Mouse (Mus musculus): ENCODE data around the gene Zfp13. TPM values are rescaled to one million over a fixed set of nuclear protein-coding genes. Genes with fewer than 3 reads are reported as not detected.

Zfp13 gene
- 4.0 and 5.7 TPM in 2 replicates for polyA plus RNA-seq (2015; fragmentation: Nextera tagmentation; extraction: Ambion mirVana)

DNA sequence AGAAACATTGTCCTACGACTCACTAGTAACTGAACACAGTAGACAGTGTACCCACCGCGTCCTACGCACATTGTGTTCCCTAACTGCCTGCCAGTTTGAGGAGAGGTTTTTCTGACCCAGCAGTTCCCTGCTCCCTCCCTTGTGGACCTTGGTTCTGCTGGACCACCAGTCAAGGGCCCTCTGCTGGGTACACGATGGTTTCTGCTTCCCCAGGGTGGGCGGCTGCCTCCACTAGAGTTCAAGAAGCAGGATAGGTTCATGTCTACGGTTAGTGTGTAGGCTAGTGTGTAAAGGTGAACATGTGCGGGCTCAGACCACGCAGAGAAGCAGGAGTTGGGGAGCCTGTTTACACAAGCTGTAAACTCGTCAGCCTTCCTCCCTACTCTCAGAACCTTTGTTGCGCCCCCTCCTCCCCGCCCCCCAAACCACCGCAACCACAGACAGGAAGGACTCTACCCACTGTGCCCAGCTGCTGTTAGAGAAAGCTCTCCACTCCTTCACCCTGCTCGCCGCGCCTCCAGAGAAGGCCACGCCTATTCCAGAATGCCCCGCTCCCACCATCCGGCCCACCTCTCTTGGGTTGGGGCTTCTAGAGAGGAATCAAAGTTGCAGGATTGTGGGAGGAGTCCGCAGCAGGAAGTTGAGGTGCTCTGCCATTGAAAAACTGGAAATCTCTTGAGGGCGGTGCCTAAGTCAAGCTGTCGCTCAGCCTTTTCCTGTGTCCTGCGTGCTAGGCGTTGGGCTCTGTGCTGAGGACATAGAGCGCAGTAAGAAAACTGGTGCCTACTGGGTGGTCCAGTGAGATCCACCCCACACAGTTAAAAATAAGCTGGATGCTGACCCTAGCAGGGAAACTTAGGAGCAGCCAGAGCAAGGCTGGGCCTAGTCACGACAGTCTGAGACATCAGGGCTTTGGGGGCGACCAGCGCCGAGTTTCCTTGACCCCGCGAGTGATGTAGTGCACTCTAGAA is at the start of gene Zfp13:
TSS of gene Zfp13 (minus strand) at position 906 of the 971 bp plus-strand sequence.
- Histone ChIP-seq H3K36me3 (ENCODE audit: control insufficient read depth, insufficient read depth, low read length) (no peaks in the 10 kb centered on the region), H3K4me1 (replicated peaks; ENCODE audit: control insufficient read depth, insufficient read depth) (no peaks in the 10 kb centered on the region), H3K4me3 (ENCODE audit: low read depth, low read length) (peak within 1 kb of the TSS; percentile 49), H3K9me3 (ENCODE audit: control insufficient read depth, low read length) (no peaks in the 10 kb centered on the region), H3K9ac (ENCODE audit: low read length) (peak within 1 kb of the TSS; percentile 73), H3K27ac (replicated peaks) (peak within 1 kb of the TSS; percentile 92), H3K27me3 (ENCODE audit: control insufficient read depth, insufficient read depth, low read length) (no peaks in the 10 kb centered on the region), H3K4me2 (replicated peaks; ENCODE audit: low read depth) (peak within 1 kb of the TSS; percentile 82)
- WGBS, result 5% methylated on average over 31 of the region's 31 CpGs
- TF ChIP-seq EP300 (optimal IDR thresholded peaks at IDR 0.05) (no peak), CTCF (IDR thresholded peaks at IDR 0.05; ENCODE audit: low read depth) (peak; percentile 10; the same call in 1 of the 2 replicates)
- ATAC-seq (ENCODE audit: low FRiP score, low TSS enrichment) (peak; percentile 99), DNase-seq (ENCODE audit: low spot score) (peak; percentile 93)

DNA sequence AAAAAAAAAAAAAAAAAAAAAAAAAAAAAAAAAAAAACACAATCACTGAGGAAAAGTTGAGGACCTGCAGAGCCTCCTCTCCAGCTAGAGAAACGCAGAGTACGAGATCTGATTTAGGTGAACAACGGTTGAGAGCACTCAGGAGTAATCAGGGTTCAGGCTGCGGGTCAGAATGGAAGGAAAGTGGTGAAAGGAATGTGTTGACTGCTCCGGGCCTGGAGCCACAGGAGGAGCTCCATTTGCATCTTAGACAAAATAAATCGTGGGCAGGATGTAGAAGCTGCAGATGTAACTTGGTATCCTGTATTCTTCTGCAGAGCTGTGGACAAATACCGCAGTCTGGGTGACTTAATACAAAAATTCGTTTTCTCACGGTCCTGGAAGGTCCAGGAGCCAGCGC is 46.6 kb upstream of the Zfp13 start:
- no peak for ATAC-seq (ENCODE audit: low FRiP score, low TSS enrichment)
- H3K9me3 ChIP-seq (ENCODE audit: control insufficient read depth, low read length), result no peaks in the 10 kb centered on the region

DNA sequence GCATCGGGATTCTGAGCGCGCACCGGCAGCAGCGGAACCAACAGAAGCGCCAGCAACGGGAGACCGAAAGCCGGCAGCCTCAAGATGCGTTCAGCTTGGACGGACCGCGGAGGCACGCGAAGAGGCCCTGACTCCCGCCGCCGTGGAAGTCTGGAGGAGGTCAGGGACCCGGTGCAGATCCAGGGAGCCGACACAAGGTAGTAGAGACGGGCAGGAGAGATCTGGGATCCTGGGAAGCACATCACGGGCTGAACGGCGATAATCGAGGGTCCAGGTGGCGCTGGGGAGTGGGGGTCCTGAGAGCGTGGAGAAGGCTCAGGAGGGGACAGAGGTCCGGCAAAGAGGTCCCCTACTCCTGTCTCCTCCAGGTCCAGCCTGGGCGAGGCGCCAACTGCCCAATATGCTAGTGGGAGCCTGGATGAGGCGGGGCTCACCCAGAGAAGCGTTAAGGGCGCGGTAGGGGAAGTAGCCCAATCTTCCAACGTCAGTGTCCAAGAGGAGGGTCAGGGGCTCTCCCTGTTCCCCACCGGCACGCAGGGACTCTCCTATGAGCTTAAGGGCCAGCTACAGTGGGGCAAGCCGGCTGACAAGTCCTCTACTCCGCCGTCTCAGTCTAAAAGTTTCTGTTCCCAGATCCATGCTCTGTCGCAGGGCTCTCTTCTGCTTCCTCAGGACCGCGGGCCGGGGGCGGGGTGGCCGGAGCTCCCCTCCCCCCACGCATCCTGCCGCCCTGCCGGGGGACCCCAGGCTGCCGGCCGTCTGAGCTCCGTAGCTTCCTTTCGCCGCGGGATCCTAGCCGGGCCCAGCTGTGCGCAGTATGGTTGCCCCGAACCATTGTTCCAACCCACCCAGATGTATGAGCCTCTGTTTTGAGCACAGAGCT is 45.6 kb upstream of the Zfp13 start, which contains the start of gene Mmp25:
TSS of gene Mmp25 (minus strand) at position 665 of the 883 bp plus-strand sequence.
- no peak for DNase-seq (ENCODE audit: low spot score)
- Histone ChIP-seq H3K4me1 (replicated peaks; ENCODE audit: control insufficient read depth, insufficient read depth) (peaks cover 4% of the 10 kb centered on the region; the same call in 1 of the 2 replicates), H3K9me3 (ENCODE audit: control insufficient read depth, low read length) (no peaks in the 10 kb centered on the region), H3K27me3 (ENCODE audit: control insufficient read depth, insufficient read depth, low read length) (no peaks in the 10 kb centered on the region), H3K4me3 (ENCODE audit: low read depth, low read length) (peak within 1 kb of the TSS; percentile 48), H3K27ac (replicated peaks) (no peak within 1 kb of the TSS), H3K4me2 (replicated peaks; ENCODE audit: low read depth) (peak within 1 kb of the TSS; percentile 76), H3K36me3 (ENCODE audit: control insufficient read depth, insufficient read depth, low read length) (no peaks in the 10 kb centered on the region), H3K9ac (ENCODE audit: low read length) (peak within 1 kb of the TSS; percentile 55)
- no peak for TF ChIP-seq EP300 (optimal IDR thresholded peaks at IDR 0.05)
- no peak for TF ChIP-seq CTCF (IDR thresholded peaks at IDR 0.05; ENCODE audit: low read depth)
- under 1% methylated on average over 57 of the region's 58 CpGs for WGBS
- peak; percentile 36; the same call in 1 of the 2 replicates for ATAC-seq (ENCODE audit: low FRiP score, low TSS enrichment)

More for the DNA sequence above, 46.6 kb upstream of the Zfp13 start:
- TF ChIP-seq EP300 (optimal IDR thresholded peaks at IDR 0.05) (no peak), CTCF (IDR thresholded peaks at IDR 0.05; ENCODE audit: low read depth) (no peak)
- WGBS, result 51% methylated on average over 10 of the region's 10 CpGs
- H3K27ac ChIP-seq (replicated peaks), result no peak overlapping the region
- H3K27me3 ChIP-seq (ENCODE audit: control insufficient read depth, insufficient read depth, low read length), result no peaks in the 10 kb centered on the region
- no peak for DNase-seq (ENCODE audit: low spot score)
- H3K36me3 ChIP-seq (ENCODE audit: control insufficient read depth, insufficient read depth, low read length), result no peaks in the 10 kb centered on the region
- H3K4me3 ChIP-seq (ENCODE audit: low read depth, low read length), result no peak overlapping the region
- no peak overlapping the region for H3K4me2 ChIP-seq (replicated peaks; ENCODE audit: low read depth)
- H3K9ac ChIP-seq (ENCODE audit: low read length), result no peak overlapping the region
- H3K4me1 ChIP-seq (replicated peaks; ENCODE audit: control insufficient read depth, insufficient read depth), result peaks cover 4% of the 10 kb centered on the region; the same call in 1 of the 2 replicates

DNA sequence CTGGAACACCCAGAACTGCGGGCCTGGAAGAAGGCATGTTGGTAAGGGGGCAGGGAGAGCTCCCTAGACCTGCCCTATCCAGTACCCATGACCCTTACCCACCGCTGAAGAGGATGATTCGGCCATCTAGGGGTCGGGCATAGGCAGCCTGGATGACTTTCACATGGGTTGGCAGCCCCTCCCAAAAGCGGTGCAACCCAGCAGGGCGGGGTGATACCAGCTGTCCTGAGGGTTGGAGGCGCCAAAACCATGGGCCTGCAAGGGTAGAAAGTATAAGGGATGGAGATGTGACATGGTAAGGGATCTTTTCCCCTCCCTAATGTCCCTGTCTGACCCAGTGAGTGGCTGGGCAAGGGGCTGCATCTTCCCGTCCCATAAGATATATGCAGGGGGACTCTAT is 32.0 kb upstream of the Zfp13 start:
- no peak for ATAC-seq (ENCODE audit: low FRiP score, low TSS enrichment)
- DNase-seq (ENCODE audit: low spot score), result no peak
- no peak overlapping the region for H3K4me2 ChIP-seq (replicated peaks; ENCODE audit: low read depth)
- WGBS, result 80% methylated on average over 8 of the region's 8 CpGs
- no peak overlapping the region for H3K9ac ChIP-seq (ENCODE audit: low read length)
- H3K36me3 ChIP-seq (ENCODE audit: control insufficient read depth, insufficient read depth, low read length), result no peaks in the 10 kb centered on the region
- no peak overlapping the region for H3K4me3 ChIP-seq (ENCODE audit: low read depth, low read length)
- no peak overlapping the region for H3K27ac ChIP-seq (replicated peaks)
- no peak for TF ChIP-seq EP300 (optimal IDR thresholded peaks at IDR 0.05)
- H3K4me1 ChIP-seq (replicated peaks; ENCODE audit: control insufficient read depth, insufficient read depth), result no peaks in the 10 kb centered on the region
- H3K27me3 ChIP-seq (ENCODE audit: control insufficient read depth, insufficient read depth, low read length), result no peaks in the 10 kb centered on the region
- no peaks in the 10 kb centered on the region for H3K9me3 ChIP-seq (ENCODE audit: control insufficient read depth, low read length)

DNA sequence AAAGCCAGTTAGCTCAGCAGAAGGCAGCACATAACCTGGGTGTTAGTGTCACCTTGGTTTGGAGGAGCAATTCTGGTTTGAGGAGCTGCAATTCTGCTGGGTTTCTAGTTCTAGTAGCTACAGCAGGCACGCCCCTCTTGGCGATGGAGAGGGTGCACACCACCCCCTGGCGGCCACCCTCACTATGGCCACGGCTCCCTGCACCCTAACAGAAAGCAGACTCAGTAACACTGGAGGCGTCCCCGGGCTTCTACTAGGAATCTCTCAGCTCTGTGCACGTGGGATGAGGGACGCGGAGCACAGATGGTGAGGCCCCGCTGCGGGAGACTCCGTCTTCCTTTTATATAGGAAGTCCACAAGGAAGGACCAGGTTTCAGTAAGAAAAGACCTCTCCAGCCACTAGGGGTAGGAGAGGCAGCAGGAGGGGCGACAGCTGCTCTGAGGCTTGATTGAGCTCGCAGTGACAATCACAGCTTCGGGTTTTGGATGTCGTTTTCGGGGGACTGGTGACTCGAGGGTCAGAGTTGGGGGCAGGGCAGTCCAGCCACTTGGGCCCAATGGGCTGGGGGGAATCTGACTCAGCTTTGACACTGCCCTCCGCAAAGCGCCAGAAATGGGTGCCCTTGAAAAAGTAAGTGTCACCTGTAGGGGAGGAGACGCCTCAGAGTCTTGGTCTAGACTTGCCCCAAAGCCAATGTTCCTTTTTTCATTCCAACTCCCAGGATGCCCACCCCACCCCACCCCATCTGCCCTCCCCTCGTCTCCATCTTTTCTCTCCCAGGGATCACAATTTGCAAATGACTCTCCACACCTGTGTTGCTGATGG is 31.1 kb upstream of the Zfp13 start:
- Histone ChIP-seq H3K4me3 (ENCODE audit: low read depth, low read length) (peak overlapping the region; percentile 13; the same call in 1 of the 2 replicates), H3K9ac (ENCODE audit: low read length) (no peak overlapping the region; the same call in 1 of the 2 replicates), H3K9me3 (ENCODE audit: control insufficient read depth, low read length) (no peaks in the 10 kb centered on the region), H3K4me2 (replicated peaks; ENCODE audit: low read depth) (peak overlapping the region; percentile 42), H3K36me3 (ENCODE audit: control insufficient read depth, insufficient read depth, low read length) (no peaks in the 10 kb centered on the region), H3K27me3 (ENCODE audit: control insufficient read depth, insufficient read depth, low read length) (no peaks in the 10 kb centered on the region), H3K27ac (replicated peaks) (no peak overlapping the region), H3K4me1 (replicated peaks; ENCODE audit: control insufficient read depth, insufficient read depth) (no peaks in the 10 kb centered on the region)
- peak; percentile 88 for ATAC-seq (ENCODE audit: low FRiP score, low TSS enrichment)
- TF ChIP-seq CTCF (IDR thresholded peaks at IDR 0.05; ENCODE audit: low read depth) (peak; percentile 90), EP300 (optimal IDR thresholded peaks at IDR 0.05) (no peak)
- 16% methylated on average over 22 of the region's 22 CpGs for WGBS
- DNase-seq (ENCODE audit: low spot score), result peak; percentile 88

Measured in stomach, postnatal 0 days (tissue).